In the genomic region with DNA sequence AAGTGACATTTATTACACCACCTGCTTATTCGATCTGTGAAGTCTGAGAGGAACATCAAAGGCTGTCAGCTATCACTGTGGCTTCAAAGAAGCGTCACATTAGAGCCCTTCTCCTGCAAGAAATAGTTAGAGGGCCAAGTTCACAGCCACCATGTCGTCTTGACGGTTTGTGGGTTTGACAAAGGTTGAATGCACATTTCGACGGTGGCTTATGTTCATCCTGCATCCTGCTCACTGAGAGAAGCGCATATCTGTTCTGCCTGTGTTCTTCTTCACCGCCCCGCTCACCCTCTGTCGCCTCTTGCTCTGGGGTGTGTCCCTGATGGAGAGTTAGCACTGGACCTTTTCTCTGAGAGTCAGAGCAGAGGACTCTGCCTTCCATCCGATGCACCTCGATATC, we compare ENCODE assay signal across 17 mouse cellular contexts.
A peak's percentile ranks its signal among the peaks of the same experiment; 100 is the strongest.
DNase-seq lines count a peak whose midpoint lies in the region; ATAC-seq and TF ChIP-seq lines count a peak whose summit lies in the region.
"Had no signal": no experiment of that assay in that cellular context is flagged by ENCODE, and none has a peak within 500 bp of the region (broad histone marks: within the 10 kb centered on the region; RNA-seq: fewer than 3 reads in every experiment).

No protein-coding gene starts in this region.

- intact Hi-C loops in heart, postnatal 36 days (cut with DNase I): no loop called here
- intact Hi-C loops in left cerebral cortex, postnatal 36 days (cut with DNase I): no loop called here

- ATAC-seq in heart, embryonic 16.5 days (replicated peaks; ENCODE audit: extremely low read depth, insufficient read depth, low FRiP score): 0 out of 2 replicates have a peak, but pooled peaks have one; percentile 31
- ATAC-seq in megakaryocyte, adult 5-6 weeks (ENCODE audit: poor library complexity, severe bottlenecking): peak; percentile 25
- ATAC-seq: forebrain, embryonic 15.5 days; inflammation-experienced regulatory T-cells, adult 6 months; lung, postnatal 0 days had no signal

- no peak overlapping the region for H3K4me2 ChIP-seq in heart, embryonic 16.5 days (ENCODE audit: low read depth, low read length)
- H3K4me2 ChIP-seq: forebrain, embryonic 15.5 days; heart, embryonic 13.5 days; liver, embryonic 15.5 days had no signal

- no peaks in the 10 kb centered on the region for H3K36me3 ChIP-seq in heart, embryonic 16.5 days (ENCODE audit: control insufficient read depth, insufficient read depth)
- H3K36me3 ChIP-seq in kidney, adult 2 months (ENCODE audit: control insufficient read depth, insufficient read depth, low read length): no peaks in the 10 kb centered on the region
- H3K36me3 ChIP-seq: forebrain, embryonic 15.5 days; heart, embryonic 13.5 days; liver, embryonic 15.5 days had no signal

- no peaks in the 10 kb centered on the region for H3K27me3 ChIP-seq in heart, embryonic 16.5 days (ENCODE audit: control insufficient read depth, insufficient read depth, low read length)
- no peaks in the 10 kb centered on the region for H3K27me3 ChIP-seq in kidney, adult 2 months (replicated peaks; ENCODE audit: control insufficient read depth, insufficient read depth, low read length)
- H3K27me3 ChIP-seq: forebrain, embryonic 15.5 days; heart, embryonic 13.5 days; liver, embryonic 15.5 days had no signal

- no peak overlapping the region for H3K4me3 ChIP-seq in heart, embryonic 16.5 days (ENCODE audit: low read length)
- H3K4me3 ChIP-seq in kidney, adult 2 months (ENCODE audit: insufficient read depth, low read depth, low read length): no peak overlapping the region
- H3K4me3 ChIP-seq: forebrain, embryonic 15.5 days; heart, embryonic 13.5 days; left cerebral cortex, adult 2 months; liver, embryonic 15.5 days had no signal

- no peaks in the 10 kb centered on the region for H3K4me1 ChIP-seq in heart, embryonic 16.5 days (ENCODE audit: control insufficient read depth, insufficient read depth, low read length)
- no peaks in the 10 kb centered on the region for H3K4me1 ChIP-seq in kidney, adult 2 months (ENCODE audit: control insufficient read depth, insufficient read depth, low read length)
- H3K4me1 ChIP-seq: forebrain, embryonic 15.5 days; heart, embryonic 13.5 days; liver, embryonic 15.5 days had no signal

- TF ChIP-seq POLR2A in kidney, adult 2 months (IDR thresholded peaks at IDR 0.05; ENCODE audit: low read depth, low read length): no peak

- H3K9me3 ChIP-seq in heart, embryonic 16.5 days (replicated peaks; ENCODE audit: control insufficient read depth, low read length): peaks cover 3% of the 10 kb centered on the region; the same call in 1 of the 2 replicates
- H3K9me3 ChIP-seq: forebrain, embryonic 15.5 days; liver, embryonic 15.5 days had no signal

- no peak overlapping the region for H3K9ac ChIP-seq in heart, embryonic 16.5 days (ENCODE audit: low read length)
- H3K9ac ChIP-seq: forebrain, embryonic 15.5 days; heart, embryonic 13.5 days; liver, embryonic 15.5 days had no signal

- H3K27ac ChIP-seq in heart, embryonic 16.5 days (ENCODE audit: low read length): no peak overlapping the region
- no peak overlapping the region for H3K27ac ChIP-seq in kidney, adult 2 months (ENCODE audit: insufficient read depth, low read depth, low read length)
- H3K27ac ChIP-seq: forebrain, embryonic 15.5 days; heart, embryonic 13.5 days; kidney, postnatal 0 days; left cerebral cortex, adult 2 months; liver, embryonic 15.5 days had no signal

- no peak for DNase-seq in heart, postnatal 36 days
- DNase-seq in CD4-positive, CD25-positive, alpha-beta regulatory T cell, adult 2 months (ENCODE audit: low read depth, low spot score): peak; percentile 62
- DNase-seq in thymus, postnatal 10 days (ENCODE audit: low spot score in 2 of 2): peak; percentile 48 to 53
- no peak for DNase-seq in left cerebral cortex, adult 8-10 months (ENCODE audit: low spot score in 2 of 2)
- no peak for DNase-seq in left cerebral cortex, postnatal 36 days (ENCODE audit: low spot score in 2 of 2)
- no peak for DNase-seq in kidney, adult 2 months
- DNase-seq: cerebellum, postnatal 14 days; right cerebral cortex, postnatal 25 days had no signal

- no peak for TF ChIP-seq CTCF in kidney, adult 2 months (conservative IDR thresholded peaks at IDR 0.05; ENCODE audit: insufficient read depth, insufficient read length, low read depth, low read length)

- 82% methylated on average over 12 of the region's 12 CpGs for WGBS in heart, embryonic 16.5 days
- WGBS in kidney, adult 2 months: 72% methylated on average over 12 of the region's 12 CpGs

Comparison
In these comparisons a context has a peak if more than half of its experiments do, and no peak if none do; other contexts are left out.
1. DNase-seq: peak in CD4-positive, CD25-positive, alpha-beta regulatory T cell, adult 2 months (single experiment) and thymus, postnatal 10 days (2 of 2); none in heart, postnatal 36 days (0 of 2), left cerebral cortex, adult 8-10 months (0 of 2), left cerebral cortex, postnatal 36 days (0 of 2) and kidney, adult 2 months (single experiment).